Mouse (Mus musculus): ENCODE measurements at regions not wholly inside any gene's neighbourhood (a gene's known extent, or its start where the extent isn't known, plus 50 kb on each side); places are given as distances from the start of the nearest gene placed in this dataset.

GRCm38 (mm10) chr17:80786858-80787257 is 58.6 kb upstream of the Map4k3 start:
- no peak for DNase-seq (ENCODE audit: low spot score)
- Histone ChIP-seq H3K36me3 (ENCODE audit: insufficient read depth, low read length) (no peaks in the 10 kb centered on the region), H3K27me3 (ENCODE audit: insufficient read depth, low read length) (no peaks in the 10 kb centered on the region), H3K9me3 (ENCODE audit: low read length) (no peaks in the 10 kb centered on the region), H3K27ac (no peak overlapping the region), H3K9ac (replicated peaks; ENCODE audit: low read length) (no peak overlapping the region), H3K4me3 (ENCODE audit: low read length) (no peak overlapping the region), H3K4me2 (ENCODE audit: low read depth, low read length) (no peak overlapping the region), H3K4me1 (ENCODE audit: insufficient read depth, low read length) (no peaks in the 10 kb centered on the region)
- TF ChIP-seq CTCF (IDR thresholded peaks at IDR 0.05; ENCODE audit: low read depth), result no peak
- 63% methylated on average over 2 of the region's 2 CpGs for WGBS
- no peak for ATAC-seq

- no peaks in the 10 kb centered on the region for H3K27me3 ChIP-seq (ENCODE audit: insufficient read depth, low read length)
- no peak for DNase-seq (ENCODE audit: low spot score)
- H3K4me3 ChIP-seq (ENCODE audit: low read length), result no peak overlapping the region
- TF ChIP-seq CTCF (IDR thresholded peaks at IDR 0.05; ENCODE audit: low read depth), result no peak
- H3K36me3 ChIP-seq (ENCODE audit: insufficient read depth, low read length), result no peaks in the 10 kb centered on the region
- WGBS, result 82% methylated on average over 8 of the region's 8 CpGs
- no peak overlapping the region for H3K27ac ChIP-seq
- no peak overlapping the region for H3K4me2 ChIP-seq (ENCODE audit: low read depth, low read length)
- H3K9ac ChIP-seq (replicated peaks; ENCODE audit: low read length), result no peak overlapping the region
- no peak for ATAC-seq
- no peaks in the 10 kb centered on the region for H3K9me3 ChIP-seq (ENCODE audit: low read length)
- no peaks in the 10 kb centered on the region for H3K4me1 ChIP-seq (ENCODE audit: insufficient read depth, low read length)
Measured at GRCm38 (mm10) chr17:80786061-80786851, 58.0 kb upstream of the Map4k3 start.

GRCm38 (mm10) chr17:80785476-80785875 is 57.2 kb upstream of the Map4k3 start:
- no peak overlapping the region for H3K9ac ChIP-seq (replicated peaks; ENCODE audit: low read length)
- H3K4me2 ChIP-seq (ENCODE audit: low read depth, low read length), result no peak overlapping the region
- no peak for ATAC-seq
- H3K36me3 ChIP-seq (ENCODE audit: insufficient read depth, low read length), result no peaks in the 10 kb centered on the region
- no peak for DNase-seq (ENCODE audit: low spot score)
- H3K4me3 ChIP-seq (ENCODE audit: low read length), result no peak overlapping the region
- no peaks in the 10 kb centered on the region for H3K9me3 ChIP-seq (ENCODE audit: low read length)
- H3K27me3 ChIP-seq (ENCODE audit: insufficient read depth, low read length), result no peaks in the 10 kb centered on the region
- no peak for TF ChIP-seq CTCF (IDR thresholded peaks at IDR 0.05; ENCODE audit: low read depth)
- WGBS, result 59% methylated on average over 8 of the region's 8 CpGs
- no peak overlapping the region for H3K27ac ChIP-seq
- H3K4me1 ChIP-seq (ENCODE audit: insufficient read depth, low read length), result no peaks in the 10 kb centered on the region

GRCm38 (mm10) chr17:80785049-80785448 is 56.8 kb upstream of the Map4k3 start:
- no peaks in the 10 kb centered on the region for H3K9me3 ChIP-seq (ENCODE audit: low read length)
- H3K4me3 ChIP-seq (ENCODE audit: low read length), result no peak overlapping the region
- H3K27ac ChIP-seq, result no peak overlapping the region
- ATAC-seq, result no peak
- H3K36me3 ChIP-seq (ENCODE audit: insufficient read depth, low read length), result no peaks in the 10 kb centered on the region
- TF ChIP-seq CTCF (IDR thresholded peaks at IDR 0.05; ENCODE audit: low read depth), result no peak
- no peak overlapping the region for H3K4me2 ChIP-seq (ENCODE audit: low read depth, low read length)
- WGBS, result 66% methylated on average over 4 of the region's 4 CpGs
- H3K9ac ChIP-seq (replicated peaks; ENCODE audit: low read length), result no peak overlapping the region
- no peak for DNase-seq (ENCODE audit: low spot score)
- no peaks in the 10 kb centered on the region for H3K27me3 ChIP-seq (ENCODE audit: insufficient read depth, low read length)
- H3K4me1 ChIP-seq (ENCODE audit: insufficient read depth, low read length), result no peaks in the 10 kb centered on the region

GRCm38 (mm10) chr17:80782233-80782632 is 53.9 kb upstream of the Map4k3 start:
- no peaks in the 10 kb centered on the region for H3K36me3 ChIP-seq (ENCODE audit: insufficient read depth, low read length)
- no peaks in the 10 kb centered on the region for H3K4me1 ChIP-seq (ENCODE audit: insufficient read depth, low read length)
- no peak overlapping the region for H3K4me2 ChIP-seq (ENCODE audit: low read depth, low read length)
- no peak overlapping the region for H3K27ac ChIP-seq
- ATAC-seq, result no peak
- WGBS, result 46% methylated on average over 1 of the region's 1 CpGs
- no peaks in the 10 kb centered on the region for H3K9me3 ChIP-seq (ENCODE audit: low read length)
- no peak for DNase-seq (ENCODE audit: low spot score)
- no peaks in the 10 kb centered on the region for H3K27me3 ChIP-seq (ENCODE audit: insufficient read depth, low read length)
- no peak overlapping the region for H3K9ac ChIP-seq (replicated peaks; ENCODE audit: low read length)
- H3K4me3 ChIP-seq (ENCODE audit: low read length), result no peak overlapping the region
- TF ChIP-seq CTCF (IDR thresholded peaks at IDR 0.05; ENCODE audit: low read depth), result no peak

- Histone ChIP-seq H3K9me3 (ENCODE audit: low read length) (no peaks in the 10 kb centered on the region), H3K4me1 (ENCODE audit: insufficient read depth, low read length) (no peaks in the 10 kb centered on the region), H3K9ac (replicated peaks; ENCODE audit: low read length) (no peak overlapping the region), H3K4me3 (ENCODE audit: low read length) (no peak overlapping the region), H3K36me3 (ENCODE audit: insufficient read depth, low read length) (no peaks in the 10 kb centered on the region), H3K27ac (no peak overlapping the region), H3K27me3 (ENCODE audit: insufficient read depth, low read length) (no peaks in the 10 kb centered on the region), H3K4me2 (ENCODE audit: low read depth, low read length) (no peak overlapping the region)
- DNase-seq (ENCODE audit: low spot score), result no peak
- ATAC-seq, result no peak
- no peak for TF ChIP-seq CTCF (IDR thresholded peaks at IDR 0.05; ENCODE audit: low read depth)
- WGBS, result 85% methylated on average over 12 of the region's 12 CpGs
Measured at GRCm38 (mm10) chr17:80781621-80782020, 53.3 kb upstream of the Map4k3 start.

- H3K4me3 ChIP-seq (ENCODE audit: low read length), result no peak overlapping the region
- TF ChIP-seq CTCF (IDR thresholded peaks at IDR 0.05; ENCODE audit: low read depth), result no peak
- no peaks in the 10 kb centered on the region for H3K4me1 ChIP-seq (ENCODE audit: insufficient read depth, low read length)
- no peak overlapping the region for H3K4me2 ChIP-seq (ENCODE audit: low read depth, low read length)
- no peak overlapping the region for H3K9ac ChIP-seq (replicated peaks; ENCODE audit: low read length)
- H3K9me3 ChIP-seq (ENCODE audit: low read length), result no peaks in the 10 kb centered on the region
- H3K36me3 ChIP-seq (ENCODE audit: insufficient read depth, low read length), result no peaks in the 10 kb centered on the region
- ATAC-seq, result peak; percentile 84
- 33% methylated on average over 7 of the region's 7 CpGs for WGBS
- peak overlapping the region; percentile 37; the same call in 1 of the 2 replicates for H3K27ac ChIP-seq
- no peaks in the 10 kb centered on the region for H3K27me3 ChIP-seq (ENCODE audit: insufficient read depth, low read length)
- DNase-seq (ENCODE audit: low spot score), result peak; percentile 57
Measured at GRCm38 (mm10) chr17:80780303-80780702, 52.0 kb upstream of the Map4k3 start.
